Comparison of ENCODE assay signal across 12 mouse cellular contexts in the genomic region with DNA sequence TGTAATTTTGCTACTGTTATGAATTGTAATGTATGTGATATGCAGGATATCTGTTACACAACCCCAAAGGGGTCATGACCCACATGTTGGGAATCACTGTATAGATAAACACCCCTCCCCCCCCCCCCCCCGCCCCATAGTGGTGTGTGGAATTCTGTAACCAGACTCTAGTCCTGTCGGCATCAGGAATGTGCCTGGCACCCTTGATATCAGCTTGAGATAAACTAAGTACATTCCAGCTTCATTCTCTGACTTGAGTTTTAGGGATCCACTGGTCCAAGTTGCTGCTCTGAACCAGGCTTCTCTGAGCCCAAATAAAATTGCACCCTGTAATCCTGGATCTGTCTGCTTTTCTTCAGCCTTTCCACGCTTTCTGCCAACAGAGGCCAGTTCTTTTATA. TPM values are rescaled to one million over a fixed set of nuclear protein-coding genes. Genes with fewer than 3 reads are reported as not detected.
DNase-seq lines count a peak whose midpoint lies in the region; ATAC-seq and TF ChIP-seq lines count a peak whose summit lies in the region.
"Had no signal": no experiment of that assay in that cellular context is flagged by ENCODE, and none has a peak within 500 bp of the region (broad histone marks: within the 10 kb centered on the region; RNA-seq: fewer than 3 reads in every experiment).

No protein-coding gene starts in this region.

- no peak for ATAC-seq in heart, embryonic 11.5 days (replicated peaks; ENCODE audit: insufficient number of reproducible peaks, low FRiP score, low TSS enrichment)
- 0 out of 2 replicates have a peak, but pooled peaks have one; percentile 18 for ATAC-seq in lung, embryonic 14.5 days (ENCODE audit: insufficient read depth)
- peak; percentile 12; the same call in 1 of the 2 replicates for ATAC-seq in intestine, embryonic 14.5 days (replicated peaks; ENCODE audit: low FRiP score, low TSS enrichment, low read depth)
- peak; percentile 14; the same call in 1 of the 2 replicates for ATAC-seq in liver, postnatal 0 days
- no peak for ATAC-seq in forebrain, embryonic 13.5 days
- ATAC-seq: midbrain, embryonic 16.5 days had no signal

- no peak overlapping the region for H3K4me2 ChIP-seq in heart, embryonic 11.5 days
- H3K4me2 ChIP-seq in lung, embryonic 14.5 days, result no peak overlapping the region
- H3K4me2 ChIP-seq in intestine, embryonic 14.5 days (ENCODE audit: low read length), result no peak overlapping the region
- H3K4me2 ChIP-seq in liver, postnatal 0 days (ENCODE audit: low read depth, low read length), result no peak overlapping the region
- no peak overlapping the region for H3K4me2 ChIP-seq in forebrain, embryonic 13.5 days

- no peaks in the 10 kb centered on the region for H3K27me3 ChIP-seq in heart, embryonic 11.5 days (ENCODE audit: control insufficient read depth, insufficient read depth, low read length)
- no peaks in the 10 kb centered on the region for H3K27me3 ChIP-seq in lung, embryonic 14.5 days (ENCODE audit: insufficient read depth, low read length)
- no peaks in the 10 kb centered on the region for H3K27me3 ChIP-seq in intestine, embryonic 14.5 days (replicated peaks; ENCODE audit: control insufficient read depth, insufficient read depth, low read length)
- H3K27me3 ChIP-seq in liver, postnatal 0 days (ENCODE audit: insufficient read depth, low read length), result no peaks in the 10 kb centered on the region
- no peaks in the 10 kb centered on the region for H3K27me3 ChIP-seq in forebrain, embryonic 13.5 days

- 27% methylated on average over 3 of the region's 3 CpGs for WGBS in heart, embryonic 11.5 days (ENCODE audit: insufficient replicate concordance)
- WGBS in lung, embryonic 14.5 days, result 32% methylated on average over 3 of the region's 3 CpGs
- WGBS in lung, adult 2 months, result 68% methylated on average over 3 of the region's 3 CpGs
- 46% methylated on average over 3 of the region's 3 CpGs for WGBS in intestine, embryonic 14.5 days
- WGBS in liver, postnatal 0 days (ENCODE audit: insufficient replicate concordance), result 65% methylated on average over 2 of the region's 3 CpGs
- 93% methylated on average over 3 of the region's 3 CpGs for WGBS in forebrain, embryonic 13.5 days

- peaks cover 31% of the 10 kb centered on the region for H3K4me1 ChIP-seq in heart, embryonic 11.5 days (ENCODE audit: control insufficient read depth, insufficient read depth, low read length)
- 0 out of 2 replicates have a peak, but pooled peaks cover 7% of the 10 kb centered on the region for H3K4me1 ChIP-seq in lung, embryonic 14.5 days (ENCODE audit: insufficient read depth)
- peaks cover 2% of the 10 kb centered on the region; the same call in 1 of the 2 replicates for H3K4me1 ChIP-seq in lung, adult 2 months (ENCODE audit: control insufficient read depth, insufficient read depth, low read length)
- no peaks in the 10 kb centered on the region for H3K4me1 ChIP-seq in intestine, embryonic 14.5 days (replicated peaks; ENCODE audit: control insufficient read depth, insufficient read depth, low read length)
- no peaks in the 10 kb centered on the region; the same call in none of the 2 replicates for H3K4me1 ChIP-seq in liver, postnatal 0 days (ENCODE audit: insufficient read depth)
- H3K4me1 ChIP-seq in forebrain, embryonic 13.5 days, result no peaks in the 10 kb centered on the region

- no peak overlapping the region for H3K9ac ChIP-seq in heart, embryonic 11.5 days (ENCODE audit: low read depth, low read length)
- no peak overlapping the region for H3K9ac ChIP-seq in lung, embryonic 14.5 days
- H3K9ac ChIP-seq in intestine, embryonic 14.5 days (ENCODE audit: low read length), result no peak overlapping the region
- no peak overlapping the region for H3K9ac ChIP-seq in liver, postnatal 0 days (replicated peaks)
- no peak overlapping the region for H3K9ac ChIP-seq in forebrain, embryonic 13.5 days

- H3K36me3 ChIP-seq in heart, embryonic 11.5 days (ENCODE audit: control insufficient read depth, insufficient read depth, low read length), result no peaks in the 10 kb centered on the region
- H3K36me3 ChIP-seq in lung, embryonic 14.5 days (ENCODE audit: insufficient read depth), result 0 out of 2 replicates have a peak, but pooled peaks cover 3% of the 10 kb centered on the region
- no peaks in the 10 kb centered on the region for H3K36me3 ChIP-seq in intestine, embryonic 14.5 days (ENCODE audit: control insufficient read depth, insufficient read depth, low read length)
- H3K36me3 ChIP-seq in liver, postnatal 0 days (replicated peaks; ENCODE audit: insufficient read depth, low read length), result no peaks in the 10 kb centered on the region
- H3K36me3 ChIP-seq in forebrain, embryonic 13.5 days (ENCODE audit: poor library complexity, severe bottlenecking), result peaks cover 36% of the 10 kb centered on the region

- H3K4me3 ChIP-seq in heart, embryonic 11.5 days (ENCODE audit: low read depth, low read length), result no peak overlapping the region
- no peak overlapping the region for H3K4me3 ChIP-seq in lung, embryonic 14.5 days (ENCODE audit: low read depth, low read length)
- H3K4me3 ChIP-seq in lung, adult 2 months (replicated peaks; ENCODE audit: extremely low read depth, low read depth, low read length), result no peak overlapping the region
- H3K4me3 ChIP-seq in intestine, embryonic 14.5 days (ENCODE audit: low read depth, low read length), result no peak overlapping the region
- H3K4me3 ChIP-seq in liver, postnatal 0 days (ENCODE audit: low read depth, low read length), result no peak overlapping the region
- no peak overlapping the region for H3K4me3 ChIP-seq in forebrain, embryonic 13.5 days

- H3K27ac ChIP-seq in heart, embryonic 11.5 days (ENCODE audit: low read depth, low read length), result 0 out of 2 replicates have a peak overlapping the region, but pooled peaks have one; percentile 24
- H3K27ac ChIP-seq in lung, embryonic 14.5 days (ENCODE audit: low read depth), result 0 out of 2 replicates have a peak overlapping the region, but pooled peaks have one; percentile 18
- H3K27ac ChIP-seq in intestine, embryonic 14.5 days (ENCODE audit: low read depth), result no peak overlapping the region
- H3K27ac ChIP-seq in liver, postnatal 0 days (ENCODE audit: low read depth), result peak overlapping the region; percentile 77
- no peak overlapping the region for H3K27ac ChIP-seq in forebrain, embryonic 13.5 days

- no peaks in the 10 kb centered on the region for H3K9me3 ChIP-seq in heart, embryonic 11.5 days (replicated peaks; ENCODE audit: control insufficient read depth, low read length)
- H3K9me3 ChIP-seq in lung, embryonic 14.5 days (ENCODE audit: low read depth, low read length), result no peaks in the 10 kb centered on the region
- H3K9me3 ChIP-seq in intestine, embryonic 14.5 days (ENCODE audit: control insufficient read depth, low read length), result no peaks in the 10 kb centered on the region
- no peaks in the 10 kb centered on the region for H3K9me3 ChIP-seq in liver, postnatal 0 days (ENCODE audit: low read length)
- no peaks in the 10 kb centered on the region for H3K9me3 ChIP-seq in forebrain, embryonic 13.5 days (replicated peaks)

- no peak for TF ChIP-seq POLR2A in lung, adult 2 months (IDR thresholded peaks at IDR 0.05; ENCODE audit: borderline replicate concordance, extremely low read depth, low read depth, low read length)

- no peak for TF ChIP-seq CTCF in lung, embryonic 14.5 days (IDR thresholded peaks at IDR 0.05; ENCODE audit: low read depth)
- no peak for TF ChIP-seq CTCF in lung, adult 2 months (IDR thresholded peaks at IDR 0.05; ENCODE audit: insufficient read depth, low read length)
- no peak for TF ChIP-seq CTCF in liver, postnatal 0 days (IDR thresholded peaks at IDR 0.05; ENCODE audit: low read depth)

- no peak for TF ChIP-seq EP300 in liver, postnatal 0 days (IDR thresholded peaks at IDR 0.05; ENCODE audit: low read depth)

- intact Hi-C loops in heart, postnatal 25 days (cut with DNase I), result no loop called here

- no peak for DNase-seq in heart, postnatal 25 days (ENCODE audit: low spot score)
- peak; percentile 44 for DNase-seq in lung, embryonic 14.5 days
- no peak for DNase-seq in lung, adult 2 months
- DNase-seq in intestine, embryonic 14.5 days (ENCODE audit: low spot score), result no peak
- DNase-seq in liver, postnatal 0 days, result no peak
- no peak for DNase-seq in cerebellum, postnatal 25 days
- DNase-seq: cerebellum, postnatal 10 days; heart, postnatal 36 days; right cerebral cortex, postnatal 25 days had no signal

RNA-seq across cellular contexts. Expression of a gene that starts 15.6 kb away (rescaled TPM):
- polyA plus RNA-seq in heart, embryonic 11.5 days (2014; fragmentation: Nextera tagmentation; extraction: Ambion mirVana), result 23.1 and 25.8 TPM in 2 replicates
- 10 to 100 TPM; 15.2 to 16.4 TPM for total RNA-seq in heart, postnatal 25 days (2021)
- polyA plus RNA-seq in lung, embryonic 14.5 days (2014; fragmentation: Nextera tagmentation; extraction: Ambion mirVana), result 32.4 and 33.2 TPM in 2 replicates
- 20.6 and 29.5 TPM in 2 replicates for polyA plus RNA-seq in lung, adult 2 months (2012; rRNA removed)
- polyA plus RNA-seq in intestine, embryonic 14.5 days (2014; fragmentation: Nextera tagmentation; extraction: Ambion mirVana), result 26.4 and 27.9 TPM in 2 replicates
- polyA plus RNA-seq in liver, postnatal 0 days (2015; fragmentation: Nextera tagmentation; extraction: Ambion mirVana), result 11.0 and 12.7 TPM in 2 replicates
- polyA plus RNA-seq in forebrain, embryonic 13.5 days (2015; fragmentation: Nextera tagmentation; extraction: Ambion mirVana), result 18.7 and 19.1 TPM in 2 replicates

RNA-seq across cellular contexts. Expression of a gene that starts 37.0 kb away (rescaled TPM):
- polyA plus RNA-seq in heart, embryonic 11.5 days (2014; fragmentation: Nextera tagmentation; extraction: Ambion mirVana), result 146 and 166 TPM in 2 replicates
- total RNA-seq in heart, postnatal 25 days (2021), result 10 to 100 TPM; 31.3 to 33.6 TPM
- 219 and 221 TPM in 2 replicates for polyA plus RNA-seq in lung, embryonic 14.5 days (2014; fragmentation: Nextera tagmentation; extraction: Ambion mirVana)
- polyA plus RNA-seq in lung, adult 2 months (2012; rRNA removed), result 47.9 and 54.1 TPM in 2 replicates
- 124 and 127 TPM in 2 replicates for polyA plus RNA-seq in intestine, embryonic 14.5 days (2014; fragmentation: Nextera tagmentation; extraction: Ambion mirVana)
- 30.9 and 31.8 TPM in 2 replicates for polyA plus RNA-seq in liver, postnatal 0 days (2015; fragmentation: Nextera tagmentation; extraction: Ambion mirVana)
- polyA plus RNA-seq in forebrain, embryonic 13.5 days (2015; fragmentation: Nextera tagmentation; extraction: Ambion mirVana), result 51.0 and 52.5 TPM in 2 replicates

Comparison
In these comparisons a context has a peak if more than half of its experiments do, and no peak if none do; other contexts are left out.
1. ATAC-seq: peak in lung, embryonic 14.5 days (single experiment), intestine, embryonic 14.5 days (single experiment) and liver, postnatal 0 days (single experiment); none in heart, embryonic 11.5 days (single experiment) and forebrain, embryonic 13.5 days (single experiment).
2. H3K27ac ChIP-seq: peak in heart, embryonic 11.5 days (single experiment), lung, embryonic 14.5 days (single experiment) and liver, postnatal 0 days (single experiment); none in intestine, embryonic 14.5 days (single experiment) and forebrain, embryonic 13.5 days (single experiment).